Comparison of ENCODE assay signal across 15 mouse cellular contexts in the genomic region with DNA sequence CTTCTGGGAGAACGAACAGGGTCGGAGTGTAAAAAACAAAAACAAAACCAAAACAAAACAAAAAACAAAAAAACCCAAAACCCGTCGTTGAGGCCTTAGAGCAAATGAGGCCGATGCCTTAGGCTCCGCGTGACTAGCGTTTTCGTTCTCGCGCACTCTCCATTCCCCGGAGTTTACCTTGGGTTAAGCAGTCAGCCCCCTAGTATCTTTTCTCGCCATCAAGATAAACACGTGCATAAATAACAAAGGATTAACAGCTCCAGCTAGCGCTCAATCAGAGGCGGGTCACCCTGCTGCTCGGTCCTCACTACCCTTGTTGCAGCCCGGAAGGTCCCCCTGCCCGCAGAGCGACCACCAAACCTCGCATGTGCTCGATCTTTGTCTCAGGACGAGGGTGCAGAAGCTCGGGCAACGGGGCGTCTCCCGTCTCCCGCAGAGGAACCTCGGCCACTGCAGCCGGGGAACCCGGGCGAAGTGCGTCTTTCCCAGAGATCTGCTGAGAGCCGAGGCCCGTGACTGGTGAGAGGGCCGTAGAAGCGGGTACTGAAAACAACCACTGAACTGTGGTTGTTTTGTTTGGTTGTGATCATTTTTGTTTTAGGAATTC. TPM values are rescaled to one million over a fixed set of nuclear protein-coding genes. Genes with fewer than 3 reads are reported as not detected.
DNase-seq lines count a peak whose midpoint lies in the region; ATAC-seq and TF ChIP-seq lines count a peak whose summit lies in the region.
"Had no signal": no experiment of that assay in that cellular context is flagged by ENCODE, and none has a peak within 500 bp of the region (broad histone marks: within the 10 kb centered on the region; RNA-seq: fewer than 3 reads in every experiment).

No protein-coding gene starts in this region.

- H3K4me3 ChIP-seq in kidney, postnatal 0 days (replicated peaks; ENCODE audit: low read depth, low read length), result peak overlapping the region; percentile 4; the same call in 1 of the 2 replicates
- peak overlapping the region; percentile 30 for H3K4me3 ChIP-seq in limb, embryonic 10.5 days
- H3K4me3 ChIP-seq: hindbrain, embryonic 13.5 days; liver, embryonic 15.5 days had no signal

- no peak for ATAC-seq in kidney, postnatal 0 days (replicated peaks; ENCODE audit: low FRiP score, low read depth)

- no peak overlapping the region for H3K27ac ChIP-seq in kidney, postnatal 0 days
- no peak overlapping the region for H3K27ac ChIP-seq in limb, embryonic 10.5 days
- H3K27ac ChIP-seq: hindbrain, embryonic 13.5 days; liver, embryonic 15.5 days had no signal

- H3K36me3 ChIP-seq in kidney, postnatal 0 days (ENCODE audit: insufficient read depth, low read length), result no peaks in the 10 kb centered on the region
- no peaks in the 10 kb centered on the region for H3K36me3 ChIP-seq in limb, embryonic 10.5 days
- H3K36me3 ChIP-seq: hindbrain, embryonic 13.5 days; liver, embryonic 15.5 days had no signal

- no peak overlapping the region for H3K9ac ChIP-seq in kidney, postnatal 0 days (ENCODE audit: low read depth, low read length)
- H3K9ac ChIP-seq: hindbrain, embryonic 13.5 days; liver, embryonic 15.5 days had no signal

- DNase-seq in embryo, embryonic 9.5 days (ENCODE audit: extremely low spot score), result peak; percentile 33
- DNase-seq in embryo, embryonic 10 days (ENCODE audit: low spot score), result no peak
- no peak for DNase-seq in kidney, postnatal 0 days (ENCODE audit: low spot score)
- no peak for DNase-seq in kidney, adult 18-20 months
- DNase-seq in ES-CJ7 (ENCODE audit: low read depth, low spot score), result peak; percentile 89
- peak; percentile 74 for DNase-seq in limb, embryonic 10.5 days (ENCODE audit: low spot score)
- DNase-seq in MN1 (ENCODE audit: low spot score), result no peak
- no peak for DNase-seq in cerebellum, postnatal 4 days (ENCODE audit: low spot score in 2 of 2)
- DNase-seq: cerebellum, adult 18-20 months; gastrocnemius, postnatal 14 days; layer of hippocampus, postnatal 36 days had no signal

- peaks cover 82% of the 10 kb centered on the region for H3K27me3 ChIP-seq in kidney, postnatal 0 days (ENCODE audit: insufficient read depth, low read length)
- peaks cover 100% of the 10 kb centered on the region for H3K27me3 ChIP-seq in limb, embryonic 10.5 days (ENCODE audit: low read depth, poor library complexity, severe bottlenecking)

- 2% methylated on average over 37 of the region's 37 CpGs for WGBS in kidney, postnatal 0 days
- under 1% methylated on average over 37 of the region's 37 CpGs for WGBS in limb, embryonic 10.5 days

- H3K9me3 ChIP-seq in kidney, postnatal 0 days (replicated peaks; ENCODE audit: low read length), result no peaks in the 10 kb centered on the region
- H3K9me3 ChIP-seq in limb, embryonic 10.5 days (replicated peaks), result no peaks in the 10 kb centered on the region
- H3K9me3 ChIP-seq: hindbrain, embryonic 13.5 days; liver, embryonic 15.5 days had no signal

- TF ChIP-seq CTCF in kidney, postnatal 0 days (IDR thresholded peaks at IDR 0.05; ENCODE audit: low read depth), result no peak

- H3K4me2 ChIP-seq in kidney, postnatal 0 days (ENCODE audit: low read length), result peak overlapping the region; percentile 23; the same call in 1 of the 2 replicates
- H3K4me2 ChIP-seq: hindbrain, embryonic 13.5 days; liver, embryonic 15.5 days had no signal

- no peaks in the 10 kb centered on the region for H3K4me1 ChIP-seq in kidney, postnatal 0 days (replicated peaks; ENCODE audit: insufficient read depth, low read length)
- H3K4me1 ChIP-seq in limb, embryonic 10.5 days, result peaks cover 29% of the 10 kb centered on the region
- H3K4me1 ChIP-seq: hindbrain, embryonic 13.5 days; liver, embryonic 15.5 days had no signal

RNA-seq across cellular contexts. Expression of a gene that starts 9.2 kb away (rescaled TPM):
- polyA plus RNA-seq in kidney, postnatal 0 days (2015; fragmentation: Nextera tagmentation; extraction: Ambion mirVana), result not detected in 2 replicates
- not detected in 2 replicates for polyA plus RNA-seq in limb, embryonic 10.5 days (2016; fragmentation: Nextera tagmentation; extraction: Ambion mirVana)
- polyA plus RNA-seq: hindbrain, embryonic 13.5 days; liver, embryonic 15.5 days; midbrain, postnatal 0 days; stomach, embryonic 16.5 days had no signal

Comparison
In these comparisons a context has a peak if more than half of its experiments do, and no peak if none do; other contexts are left out.
1. DNase-seq: peak in embryo, embryonic 9.5 days (single experiment), ES-CJ7 (single experiment) and limb, embryonic 10.5 days (single experiment); none in embryo, embryonic 10 days (single experiment), kidney, postnatal 0 days (single experiment), kidney, adult 18-20 months (single experiment), MN1 (single experiment) and cerebellum, postnatal 4 days (0 of 2).